Mouse (Mus musculus) brown adipose tissue, adult 24 weeks (tissue): ENCODE data around the gene Agpat1. TPM values are rescaled to one million over a fixed set of nuclear protein-coding genes. Genes with fewer than 3 reads are reported as not detected.
A peak's percentile ranks its signal among the peaks of the same experiment; 100 is the strongest.

Source experiments
- H3K27ac ChIP-seq: fragments of 200-500 bp; replicated peaks from 2 replicates; pipeline ENCODE4 v1.5.1; 2012; ENCODE audit warnings: low read depth, mild to moderate bottlenecking, low read length
- H3K4me1 ChIP-seq: fragments of 200-500 bp; 2 replicates; pipeline ENCODE4 v1.6.1; 2012; ENCODE audit warnings: low read length, mixed read lengths; ENCODE audit not compliant: control insufficient read depth, insufficient read depth, insufficient read length
- H3K4me3 ChIP-seq: fragments of 200-500 bp; 2 replicates; pipeline ENCODE4 v1.5.1; 2012; ENCODE audit warnings: low read depth, mild to moderate bottlenecking, low read length, moderate library complexity; ENCODE audit not compliant: insufficient read depth
- polyA plus RNA-seq: library from polyadenylated mRNA; stranded (reverse); fragments of >200 nt; gene quantifications from 2 replicates; pipeline ENCODE4 v1.2.4, GENCODE M21; 2012; ENCODE audit not compliant: missing spikeins, insufficient read depth, insufficient read length

Gene Agpat1
- polyA plus RNA-seq, 1 experiment, result 120 TPM

GRCm38 (mm10) chr17:34590154-34590987, 13.7 kb upstream of the Agpat1 start:
- Histone ChIP-seq H3K27ac (peak overlapping the region; percentile 98), H3K4me3 (peak overlapping the region; percentile 88), H3K4me1 (peaks cover 16% of the 10 kb centered on the region)

DNA sequence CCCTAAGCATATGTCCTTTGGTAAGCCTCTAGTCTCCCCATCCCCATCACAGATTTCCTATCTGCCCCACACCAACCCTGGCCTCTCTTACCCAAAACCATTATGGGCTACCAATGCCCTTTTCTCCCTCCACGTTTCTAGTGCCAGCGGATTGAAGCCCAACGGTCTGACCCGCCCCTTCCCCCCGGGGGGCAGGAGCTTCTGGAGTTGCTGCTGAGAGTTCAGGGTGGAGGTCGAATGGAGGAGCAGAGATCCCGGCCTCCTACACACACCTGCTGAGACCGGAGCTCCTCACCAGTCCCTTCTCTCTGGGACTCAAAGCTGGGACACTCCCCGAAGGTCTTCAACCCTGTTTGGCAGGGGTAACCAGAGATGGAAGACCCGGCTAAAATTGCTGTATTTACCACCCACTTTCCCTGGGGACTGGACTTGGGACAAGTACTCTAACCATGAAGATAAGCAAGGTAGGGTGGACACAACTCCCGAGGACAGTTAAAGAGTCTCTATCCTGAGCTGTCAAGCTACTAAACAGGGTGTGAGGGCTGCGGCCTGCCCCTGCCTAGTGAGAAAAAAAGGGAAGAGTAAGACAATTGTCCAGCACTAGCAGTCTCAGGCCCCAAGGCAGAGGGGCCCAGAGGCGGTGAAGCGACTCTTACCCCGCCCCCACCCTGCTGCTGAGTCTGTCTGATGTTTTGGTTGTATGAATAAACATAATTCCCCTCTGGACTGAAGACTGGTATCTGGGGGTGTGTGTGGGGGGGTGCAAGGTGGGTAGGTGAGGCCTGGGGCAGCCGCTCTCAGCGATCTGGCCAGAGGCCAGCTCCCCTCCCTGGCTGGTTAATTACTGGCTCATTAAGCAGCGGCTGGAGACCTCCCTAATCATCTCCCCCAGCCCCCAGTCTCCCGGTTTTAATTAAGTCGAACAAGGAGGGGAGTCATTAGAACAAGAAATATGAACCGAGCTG, 12.8 kb upstream of the Agpat1 start, which contains the start of gene Pbx2:
TSS of gene Pbx2 (plus strand) at position 238 of the 965 bp plus-strand sequence.
- Histone ChIP-seq H3K4me3 (peak within 1 kb of the TSS; percentile 88), H3K4me1 (peaks cover 15% of the 10 kb centered on the region), H3K27ac (peak within 1 kb of the TSS; percentile 98)

GRCm38 (mm10) chr17:34591994-34592375, 12.1 kb upstream of the Agpat1 start:
- peak overlapping the region; percentile 88 for H3K4me3 ChIP-seq
- peaks cover 12% of the 10 kb centered on the region for H3K4me1 ChIP-seq
- peak overlapping the region; percentile 98 for H3K27ac ChIP-seq

GRCm38 (mm10) chr17:34592581-34593549, 11.2 kb upstream of the Agpat1 start:
- Histone ChIP-seq H3K4me1 (peaks cover 12% of the 10 kb centered on the region), H3K4me3 (peak overlapping the region; percentile 65), H3K27ac (peak overlapping the region; percentile 75)

GRCm38 (mm10) chr17:34593752-34594525, 10.1 kb upstream of the Agpat1 start:
- Histone ChIP-seq H3K4me3 (peak overlapping the region; percentile 65), H3K4me1 (peaks cover 6% of the 10 kb centered on the region), H3K27ac (peak overlapping the region; percentile 66; the same call in 1 of the 2 replicates)

DNA sequence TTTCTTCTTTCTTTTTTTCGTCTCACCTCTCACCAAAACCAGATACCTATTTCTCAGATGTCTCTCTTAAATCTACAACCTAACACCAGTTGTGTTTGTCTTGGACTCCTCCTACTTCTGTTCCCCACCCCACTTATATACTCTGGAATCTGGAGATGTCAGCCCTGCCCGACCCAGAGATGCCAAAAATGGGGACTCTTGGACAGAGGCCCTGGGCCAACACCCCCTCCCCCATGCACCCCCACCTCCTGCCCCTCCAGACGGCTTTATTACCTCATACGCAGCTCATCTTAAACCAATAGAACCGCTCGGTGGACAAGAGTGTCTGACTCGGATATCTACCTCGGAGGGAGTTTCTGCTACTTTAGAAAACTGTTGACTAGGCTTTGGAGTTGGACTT, 8.0 kb upstream of the Agpat1 start:
- Histone ChIP-seq H3K27ac (no peak overlapping the region), H3K4me1 (no peaks in the 10 kb centered on the region; the same call in 1 of the 2 replicates), H3K4me3 (no peak overlapping the region)

GRCm38 (mm10) chr17:34597566-34598095, 6.4 kb upstream of the Agpat1 start, which contains the start of gene Ager:
Gene Ager (plus strand): TSS chr17:34597862.
- Histone ChIP-seq H3K27ac (peak within 1 kb of the TSS; percentile 8; the same call in 1 of the 2 replicates), H3K4me1 (no peaks in the 10 kb centered on the region; the same call in 1 of the 2 replicates), H3K4me3 (no peak within 1 kb of the TSS)

GRCm38 (mm10) chr17:34599891-34600290, 4.2 kb upstream of the Agpat1 start:
- Histone ChIP-seq H3K4me3 (no peak overlapping the region), H3K4me1 (peaks cover 3% of the 10 kb centered on the region; the same call in 1 of the 2 replicates), H3K27ac (no peak overlapping the region)

DNA sequence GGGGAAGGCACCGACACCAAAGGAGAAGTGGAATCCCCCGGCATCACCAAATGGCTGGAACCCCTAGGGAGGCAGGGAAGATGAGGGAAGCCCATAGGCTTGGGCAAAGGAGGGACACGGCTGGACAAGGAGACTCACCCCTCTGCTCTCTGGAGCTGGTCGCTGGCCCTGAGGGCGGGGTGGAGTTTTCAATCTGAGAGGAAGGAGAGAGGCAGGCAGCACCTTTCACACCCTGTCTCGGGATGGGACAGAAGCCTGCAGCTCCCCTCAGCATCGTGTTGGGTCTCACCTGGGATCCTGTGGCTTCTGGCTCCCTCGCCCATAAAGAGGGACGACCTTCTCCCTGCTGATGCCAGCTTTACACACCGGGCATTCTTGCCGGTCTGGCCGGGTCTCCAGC, 2.3 kb upstream of the Agpat1 start:
- Histone ChIP-seq H3K4me3 (no peak overlapping the region), H3K27ac (no peak overlapping the region), H3K4me1 (peaks cover 8% of the 10 kb centered on the region)

GRCm38 (mm10) chr17:34603375-34604060, 544 bp upstream of the Agpat1 start, which contains the start of gene Rnf5:
Gene Rnf5 (minus strand): TSS chr17:34603690.
- Histone ChIP-seq H3K4me3 (peak within 1 kb of the TSS; percentile 75), H3K27ac (peak within 1 kb of the TSS; percentile 98), H3K4me1 (peaks cover 13% of the 10 kb centered on the region)

- peak overlapping the region; percentile 98 for H3K27ac ChIP-seq
These were observed 612 bp downstream of the Agpat1 start for GRCm38 (mm10) chr17:34604511-34605237.

DNA sequence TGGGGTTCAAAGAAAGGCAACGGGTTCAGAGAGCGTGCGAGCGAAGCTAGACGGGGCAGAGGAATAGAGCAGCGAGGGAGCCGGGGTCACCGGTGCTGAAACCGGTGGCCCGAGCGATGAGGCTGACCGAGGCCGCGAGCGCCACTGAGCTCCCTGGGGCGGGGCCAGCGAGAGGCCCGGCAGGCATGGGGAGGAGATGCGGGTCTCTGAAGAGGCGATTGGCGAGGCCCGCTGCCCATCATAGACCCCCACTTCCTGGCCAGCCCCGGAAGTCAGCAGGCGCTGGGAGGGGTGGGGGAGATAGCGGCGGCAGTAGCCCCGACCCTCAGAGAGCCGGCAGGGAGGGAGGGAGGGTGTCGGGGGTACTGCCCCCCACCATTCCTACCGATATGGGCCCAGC, 1.5 kb downstream of the Agpat1 start:
- H3K4me1 ChIP-seq, result peaks cover 14% of the 10 kb centered on the region
- peak overlapping the region; percentile 75 for H3K4me3 ChIP-seq
- peak overlapping the region; percentile 98 for H3K27ac ChIP-seq

More at GRCm38 (mm10) chr17:34604511-34605237, 612 bp downstream of the Agpat1 start:
- peaks cover 14% of the 10 kb centered on the region for H3K4me1 ChIP-seq
- peak overlapping the region; percentile 75 for H3K4me3 ChIP-seq
